Mouse (Mus musculus) midbrain, embryonic 14.5 days (tissue): ENCODE measurements at regions not wholly inside any gene's neighbourhood (a gene's known extent, or its start where the extent isn't known, plus 50 kb on each side); places are given as distances from the start of the nearest gene placed in this dataset.

ENCODE experiments used
- ATAC-seq: fragments of 200-750 bp; cut with Nextera tagmentation; 2 replicates; pipeline ENCODE4 v1.8.0; 2017; ENCODE audit warnings: moderate number of reproducible peaks, moderate library complexity; ENCODE audit not compliant: low FRiP score, low TSS enrichment
- DNase-seq: peaks from one replicate; pipeline ENCODE4 v3.0.0-alpha.2; 2015
- H3K27ac ChIP-seq: fragments of 300-500 bp; sonication (generic); replicated peaks from 2 replicates; pipeline ENCODE4 v1.5.1; 2014; ENCODE audit warnings: mild to moderate bottlenecking, low read depth, low read length, moderate library complexity
- H3K27me3 ChIP-seq: fragments of 300-500 bp; sonication (generic); 2 replicates; pipeline ENCODE4 v1.6.1; 2014; ENCODE audit warnings: low read length, control low read depth, mixed read lengths; ENCODE audit not compliant: control insufficient read depth, insufficient read depth
- H3K36me3 ChIP-seq: fragments of 300-500 bp; sonication (generic); 2 replicates; pipeline ENCODE4 v1.6.1; 2014; ENCODE audit warnings: low read length, control low read depth; ENCODE audit not compliant: control insufficient read depth, insufficient read depth
- H3K4me1 ChIP-seq: fragments of 300-500 bp; sonication (generic); 2 replicates; pipeline ENCODE4 v1.6.1; 2014; ENCODE audit warnings: mild to moderate bottlenecking, antibody characterized with exemption, low read length, control low read depth; ENCODE audit not compliant: control insufficient read depth, insufficient read depth
- H3K4me2 ChIP-seq: fragments of 300-500 bp; sonication (generic); 2 replicates; pipeline ENCODE4 v1.6.1; 2014; ENCODE audit warnings: mild to moderate bottlenecking, low read length, moderate library complexity
- H3K4me3 ChIP-seq: fragments of 300-500 bp; sonication (generic); replicated peaks from 2 replicates; pipeline ENCODE4 v1.5.1; 2014; ENCODE audit warnings: low read depth, low read length
- H3K9ac ChIP-seq: fragments of 300-500 bp; sonication (generic); replicated peaks from 2 replicates; pipeline ENCODE4 v1.6.1; 2014; ENCODE audit warnings: mild to moderate bottlenecking, low read length, moderate library complexity
- H3K9me3 ChIP-seq: fragments of 300-500 bp; sonication (generic); 2 replicates; pipeline ENCODE4 v1.6.1; 2016; ENCODE audit warnings: low read length, control low read depth, mixed read lengths; ENCODE audit not compliant: control insufficient read depth
- WGBS: fragments of 180-500 bp; shearing (Covaris S2); extraction: QIAGEN DNeasy Blood & Tissue Kit; methylation state at CpG from one replicate; pipeline ENCODE4 v1.1.7; 2014; 5-methylcytosine and 5-hydroxymethylcytosine counted together

DNA sequence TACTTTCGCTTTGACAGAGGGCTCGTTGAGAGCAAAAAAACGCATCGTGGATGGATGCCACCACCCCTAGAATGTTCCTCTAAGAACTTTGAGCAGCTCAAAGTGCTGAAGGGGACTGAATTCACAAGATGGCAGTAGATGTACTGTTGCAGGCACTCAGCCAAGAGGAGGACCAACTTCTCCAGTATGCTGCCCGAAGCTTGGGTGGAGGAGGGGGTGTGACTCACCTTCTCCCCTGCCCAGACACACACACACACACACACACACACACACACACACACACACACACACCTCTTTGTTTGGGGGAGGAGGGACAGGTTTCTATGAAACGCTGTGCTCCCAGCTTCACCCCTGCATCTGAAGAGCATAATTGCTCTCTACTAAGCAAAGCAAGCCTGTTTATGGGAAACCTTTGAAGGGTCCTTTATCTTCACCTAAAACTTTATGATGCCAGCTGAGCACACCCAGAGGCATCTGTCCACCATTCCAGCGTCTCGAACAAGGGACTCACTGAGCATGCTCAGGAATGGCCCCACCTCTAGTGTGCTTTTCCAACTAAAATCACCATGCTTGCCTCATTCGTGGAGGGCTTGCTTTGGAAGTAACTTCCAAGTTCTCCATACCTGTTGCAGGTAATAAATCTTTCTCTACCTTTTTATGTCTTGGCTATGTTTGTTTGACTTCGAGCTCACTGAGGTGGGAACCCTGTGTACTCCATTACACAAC, 126.8 kb upstream of the Rreb1 start:
- H3K4me2 ChIP-seq, result no peak overlapping the region
- WGBS, result 89% methylated on average over 10 of the region's 10 CpGs
- H3K4me1 ChIP-seq, result no peaks in the 10 kb centered on the region
- DNase-seq (no peak), ATAC-seq (no peak)
- no peak overlapping the region for H3K4me3 ChIP-seq
- no peaks in the 10 kb centered on the region for H3K36me3 ChIP-seq
- no peak overlapping the region for H3K9ac ChIP-seq
- no peaks in the 10 kb centered on the region for H3K27me3 ChIP-seq
- H3K9me3 ChIP-seq, result no peaks in the 10 kb centered on the region
- no peak overlapping the region for H3K27ac ChIP-seq

DNA sequence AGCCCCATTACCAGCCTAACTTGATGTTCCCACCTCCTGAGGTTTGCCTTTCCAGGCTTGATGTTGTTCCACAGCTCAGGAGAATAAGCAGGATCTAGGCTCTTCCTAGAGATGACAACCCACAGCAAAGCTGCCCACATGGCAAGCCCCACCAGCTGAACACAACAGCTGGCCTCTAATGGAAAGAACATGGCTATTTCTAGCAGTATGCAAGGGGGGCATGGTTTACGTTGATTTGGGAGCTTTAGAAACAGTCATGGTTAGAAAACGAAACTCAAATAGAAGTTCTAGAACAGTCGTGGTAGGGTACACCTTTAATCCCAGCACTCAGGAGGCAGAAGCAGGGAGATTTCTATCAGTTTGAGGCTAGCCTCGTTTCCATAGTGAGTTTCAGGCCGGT, 123.5 kb upstream of the Rreb1 start:
- DNase-seq (no peak), ATAC-seq (no peak)
- H3K4me2 ChIP-seq, result no peak overlapping the region
- no peaks in the 10 kb centered on the region for H3K36me3 ChIP-seq
- H3K4me3 ChIP-seq, result no peak overlapping the region
- no peaks in the 10 kb centered on the region for H3K4me1 ChIP-seq
- no peak overlapping the region for H3K9ac ChIP-seq
- 82% methylated on average over 5 of the region's 5 CpGs for WGBS
- H3K9me3 ChIP-seq, result no peaks in the 10 kb centered on the region
- H3K27me3 ChIP-seq, result no peaks in the 10 kb centered on the region
- H3K27ac ChIP-seq, result no peak overlapping the region

DNA sequence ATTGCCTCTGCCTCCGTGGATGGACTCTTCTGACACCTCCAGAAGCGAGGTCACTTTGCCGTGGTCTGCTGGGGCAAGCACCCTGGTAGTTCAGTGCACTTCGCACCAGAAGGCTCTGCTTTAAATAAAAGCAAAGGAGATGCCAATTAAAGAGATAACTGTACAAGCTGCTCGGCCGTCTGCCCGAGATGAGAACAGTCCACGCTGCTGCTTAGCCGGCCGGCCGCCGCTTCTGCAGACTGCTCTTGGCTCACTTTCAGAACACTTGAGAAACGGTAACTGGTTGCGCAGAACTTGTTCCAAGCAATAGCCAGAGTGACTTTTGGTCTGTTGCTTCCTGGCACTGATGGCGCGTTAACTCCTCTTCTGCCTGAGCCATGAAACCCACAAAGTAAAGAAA, 121.0 kb upstream of the Rreb1 start:
- Histone ChIP-seq H3K4me1 (no peaks in the 10 kb centered on the region), H3K27ac (no peak overlapping the region), H3K27me3 (no peaks in the 10 kb centered on the region), H3K4me3 (no peak overlapping the region), H3K4me2 (no peak overlapping the region), H3K9me3 (no peaks in the 10 kb centered on the region), H3K36me3 (no peaks in the 10 kb centered on the region), H3K9ac (no peak overlapping the region)
- ATAC-seq, result no peak
- no peak for DNase-seq
- WGBS, result 86% methylated on average over 16 of the region's 16 CpGs

DNA sequence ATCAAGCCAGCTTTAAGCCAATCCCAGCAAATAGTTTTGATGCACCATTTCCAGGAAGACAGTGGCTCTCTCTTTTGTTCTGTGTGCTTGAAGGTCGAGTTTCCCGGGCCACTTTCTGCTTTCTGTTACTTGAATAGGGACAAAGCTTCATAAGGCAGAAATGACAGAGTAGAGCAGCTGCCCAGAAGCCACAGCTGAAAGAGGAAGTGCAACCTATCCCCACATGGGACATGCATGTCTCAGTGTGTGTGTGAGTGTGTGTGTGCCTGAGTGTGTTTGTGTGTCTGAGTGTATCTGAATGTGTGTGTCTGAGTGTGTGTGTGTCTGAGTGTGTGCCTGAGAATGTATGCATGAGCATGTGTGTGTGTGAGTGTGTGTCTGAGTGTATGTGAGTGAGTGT, 120.2 kb upstream of the Rreb1 start:
- H3K4me3 ChIP-seq, result no peak overlapping the region
- H3K27ac ChIP-seq, result no peak overlapping the region
- ATAC-seq (no peak), DNase-seq (no peak)
- no peaks in the 10 kb centered on the region for H3K9me3 ChIP-seq
- no peaks in the 10 kb centered on the region for H3K27me3 ChIP-seq
- no peak overlapping the region for H3K9ac ChIP-seq
- H3K4me1 ChIP-seq, result no peaks in the 10 kb centered on the region
- H3K36me3 ChIP-seq, result no peaks in the 10 kb centered on the region
- WGBS, result 50% methylated on average over 2 of the region's 2 CpGs
- H3K4me2 ChIP-seq, result no peak overlapping the region

DNA sequence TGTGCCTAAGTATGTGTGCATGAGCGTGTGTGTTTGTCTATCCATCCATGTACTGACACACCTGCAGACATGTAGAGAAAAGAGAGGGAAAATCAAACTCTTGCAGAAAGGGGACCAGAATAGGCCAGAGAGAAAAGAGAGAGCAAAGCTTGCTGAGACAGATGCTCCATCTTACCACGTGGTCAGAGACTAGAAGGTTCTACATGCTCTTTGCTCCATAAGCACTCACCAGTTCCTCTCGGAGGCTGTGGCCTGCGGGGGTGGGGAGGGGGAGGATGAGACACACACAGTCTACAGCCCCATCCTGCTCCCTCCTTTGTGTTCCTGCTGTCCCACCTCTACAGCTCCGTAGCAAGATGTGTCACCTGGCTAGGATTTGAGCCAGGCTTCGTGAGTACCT, 119.7 kb upstream of the Rreb1 start:
- Histone ChIP-seq H3K4me1 (no peaks in the 10 kb centered on the region), H3K9me3 (no peaks in the 10 kb centered on the region), H3K9ac (no peak overlapping the region), H3K36me3 (no peaks in the 10 kb centered on the region), H3K27ac (no peak overlapping the region), H3K4me2 (no peak overlapping the region), H3K27me3 (no peaks in the 10 kb centered on the region), H3K4me3 (no peak overlapping the region)
- DNase-seq (no peak), ATAC-seq (no peak)
- 84% methylated on average over 6 of the region's 6 CpGs for WGBS

DNA sequence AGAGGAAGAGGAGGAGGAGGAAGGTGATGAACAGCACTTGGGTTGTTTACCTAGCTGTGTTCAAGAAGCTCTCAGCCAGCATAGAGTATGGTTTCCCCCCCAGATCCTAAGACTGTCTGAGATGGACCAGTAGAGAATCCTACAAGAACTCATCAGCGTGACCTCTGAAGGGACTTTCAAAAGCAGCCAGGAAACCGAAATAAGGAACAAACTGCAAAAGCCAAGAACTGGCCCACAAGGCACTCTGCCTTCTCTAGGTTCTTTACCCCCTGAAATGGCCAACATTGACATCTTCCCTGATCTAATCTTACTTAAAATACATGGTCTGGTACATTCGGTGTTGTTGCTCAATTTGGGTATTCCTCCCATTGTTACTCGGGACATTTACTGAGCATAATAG, 118.1 kb upstream of the Rreb1 start:
- DNase-seq (no peak), ATAC-seq (no peak)
- Histone ChIP-seq H3K4me2 (no peak overlapping the region), H3K27me3 (no peaks in the 10 kb centered on the region), H3K27ac (no peak overlapping the region), H3K4me3 (no peak overlapping the region), H3K4me1 (no peaks in the 10 kb centered on the region), H3K9ac (no peak overlapping the region), H3K36me3 (no peaks in the 10 kb centered on the region), H3K9me3 (no peaks in the 10 kb centered on the region)
- WGBS, result 90% methylated on average over 4 of the region's 4 CpGs

DNA sequence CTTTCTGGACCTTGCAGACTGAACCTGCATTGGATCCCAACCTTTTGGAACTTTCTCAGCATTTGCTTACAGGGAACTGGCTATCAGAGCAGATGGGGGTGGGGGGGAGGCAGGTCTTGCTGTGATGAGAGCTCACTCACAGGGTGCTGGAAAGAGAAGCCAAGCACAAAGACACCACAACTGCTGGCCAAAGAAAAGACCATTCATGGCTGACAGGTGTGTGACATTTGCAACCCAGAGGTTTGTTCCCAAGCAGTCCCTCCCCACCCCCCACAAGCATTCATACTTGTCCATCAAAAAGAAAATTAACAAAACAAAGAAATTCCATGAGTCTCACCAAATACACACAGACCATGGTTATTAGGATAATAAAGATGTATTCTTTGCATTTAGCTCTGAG, 117.5 kb upstream of the Rreb1 start:
- Histone ChIP-seq H3K9ac (no peak overlapping the region), H3K36me3 (no peaks in the 10 kb centered on the region), H3K4me3 (no peak overlapping the region), H3K27me3 (no peaks in the 10 kb centered on the region), H3K4me2 (no peak overlapping the region), H3K4me1 (no peaks in the 10 kb centered on the region), H3K27ac (no peak overlapping the region), H3K9me3 (no peaks in the 10 kb centered on the region)
- ATAC-seq, result no peak
- DNase-seq, result no peak

DNA sequence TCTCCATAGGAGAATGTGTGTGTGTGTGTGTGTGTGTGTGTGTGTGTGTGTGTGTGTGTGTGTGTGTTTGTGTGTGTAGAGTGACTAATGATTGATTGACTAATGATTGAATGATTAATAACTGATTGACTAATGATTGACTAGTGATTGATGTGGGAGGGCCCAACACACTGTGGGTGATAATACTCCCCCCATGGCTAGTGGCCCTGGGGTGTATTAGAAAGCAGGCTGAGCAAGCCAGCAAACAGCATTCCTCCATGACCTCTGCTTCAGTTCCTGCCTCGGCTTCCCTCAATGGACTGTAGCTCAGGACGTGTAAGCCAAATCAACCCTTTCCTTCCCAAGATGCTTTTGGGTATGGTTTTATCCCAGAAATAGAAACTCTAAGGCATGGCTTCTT, 114.1 kb upstream of the Rreb1 start:
- 77% methylated on average over 2 of the region's 2 CpGs for WGBS
- Histone ChIP-seq H3K4me1 (no peaks in the 10 kb centered on the region), H3K4me2 (no peak overlapping the region), H3K9me3 (no peaks in the 10 kb centered on the region), H3K4me3 (no peak overlapping the region), H3K27me3 (no peaks in the 10 kb centered on the region), H3K27ac (no peak overlapping the region), H3K9ac (no peak overlapping the region), H3K36me3 (no peaks in the 10 kb centered on the region)
- no peak for DNase-seq
- no peak for ATAC-seq

DNA sequence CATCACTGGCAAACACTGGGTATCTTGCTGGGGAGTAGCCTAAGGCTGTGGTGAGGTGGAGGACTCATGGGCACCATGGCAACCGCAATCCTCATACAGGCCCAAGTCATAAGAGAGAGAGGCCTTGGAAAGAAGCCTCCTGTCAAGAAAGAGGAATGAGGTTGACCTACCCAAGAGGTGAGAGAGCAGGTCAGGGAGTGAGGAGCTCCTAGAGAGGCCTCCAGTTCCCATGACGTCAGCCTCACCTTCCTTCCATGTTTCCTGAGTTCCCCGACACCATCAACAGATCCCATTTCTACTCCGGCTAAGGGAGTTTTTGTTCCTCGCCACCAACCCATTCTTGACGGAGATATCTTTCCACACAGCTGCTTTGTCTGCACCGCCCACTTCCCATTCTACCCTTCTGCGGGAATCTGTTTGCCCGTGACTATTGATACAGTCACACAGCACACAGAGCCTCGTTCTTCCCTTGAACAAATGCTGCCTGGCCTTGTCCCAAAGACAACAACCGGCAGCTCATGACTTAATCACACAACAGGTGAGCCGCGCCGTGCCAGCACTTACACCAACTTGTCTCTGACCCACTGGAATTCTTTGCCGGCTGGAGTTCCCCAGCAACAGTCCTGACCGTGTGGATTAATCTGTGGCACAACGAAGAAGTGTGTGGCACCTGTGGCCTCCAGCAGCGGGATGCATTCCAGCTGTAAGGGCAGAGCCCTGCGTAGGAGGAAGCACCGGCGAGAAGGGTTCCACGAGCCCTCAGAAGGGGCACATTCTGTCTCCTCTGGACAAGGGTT, 111.8 kb upstream of the Rreb1 start:
- H3K36me3 ChIP-seq, result no peaks in the 10 kb centered on the region
- no peaks in the 10 kb centered on the region for H3K9me3 ChIP-seq
- H3K27ac ChIP-seq, result no peak overlapping the region
- no peaks in the 10 kb centered on the region for H3K27me3 ChIP-seq
- H3K4me1 ChIP-seq, result no peaks in the 10 kb centered on the region
- 79% methylated on average over 22 of the region's 22 CpGs for WGBS
- H3K4me3 ChIP-seq, result no peak overlapping the region
- H3K4me2 ChIP-seq, result no peak overlapping the region
- no peak for ATAC-seq
- no peak overlapping the region for H3K9ac ChIP-seq
- DNase-seq, result no peak
